Comparison of ENCODE assay signal across 14 mouse cellular contexts in genomic region chr2:117950431-117951336, GRCm38 (mm10).
DNase-seq lines count a peak whose midpoint lies in the region; ATAC-seq lines count a peak whose summit lies in the region.
"Had no signal": no experiment of that assay in that cellular context is flagged by ENCODE, and none has a peak within 500 bp of the region (broad histone marks: within the 10 kb centered on the region; RNA-seq: fewer than 3 reads in every experiment).

No protein-coding gene starts in this region.

- H3K27ac ChIP-seq in forebrain, embryonic 14.5 days (ENCODE audit: low read depth, low read length) = no peak overlapping the region
- H3K27ac ChIP-seq in forebrain, embryonic 16.5 days (ENCODE audit: low read length) = no peak overlapping the region
- H3K27ac ChIP-seq: intestine, embryonic 15.5 days; midbrain, embryonic 15.5 days had no signal

- H3K27me3 ChIP-seq in forebrain, embryonic 14.5 days (replicated peaks; ENCODE audit: control insufficient read depth, insufficient read depth, low read length) = no peaks in the 10 kb centered on the region
- no peaks in the 10 kb centered on the region for H3K27me3 ChIP-seq in forebrain, embryonic 16.5 days (replicated peaks; ENCODE audit: control insufficient read depth, insufficient read depth, low read length)
- H3K27me3 ChIP-seq: intestine, embryonic 15.5 days; midbrain, embryonic 15.5 days had no signal

- H3K9me3 ChIP-seq in forebrain, embryonic 14.5 days (replicated peaks; ENCODE audit: control insufficient read depth, low read length) = no peaks in the 10 kb centered on the region
- no peaks in the 10 kb centered on the region for H3K9me3 ChIP-seq in forebrain, embryonic 16.5 days (ENCODE audit: control insufficient read depth, low read length)
- H3K9me3 ChIP-seq: intestine, embryonic 15.5 days; midbrain, embryonic 15.5 days had no signal

- H3K4me2 ChIP-seq in forebrain, embryonic 14.5 days (ENCODE audit: low read length) = no peak overlapping the region
- no peak overlapping the region for H3K4me2 ChIP-seq in forebrain, embryonic 16.5 days (ENCODE audit: low read length)
- H3K4me2 ChIP-seq: intestine, embryonic 15.5 days; midbrain, embryonic 15.5 days had no signal

- 0 out of 2 replicates have a peak, but pooled peaks have one; percentile 50 for ATAC-seq in forebrain, embryonic 14.5 days
- ATAC-seq in forebrain, embryonic 16.5 days = no peak
- peak; percentile 42; the same call in 1 of the 2 replicates for ATAC-seq in granulocyte monocyte progenitor cell, adult 5-6 weeks (replicated peaks; ENCODE audit: poor library complexity, severe bottlenecking)
- ATAC-seq: intestine, embryonic 15.5 days; midbrain, embryonic 15.5 days had no signal

- no peaks in the 10 kb centered on the region for H3K36me3 ChIP-seq in forebrain, embryonic 14.5 days (ENCODE audit: control insufficient read depth, insufficient read depth, low read length)
- H3K36me3 ChIP-seq in forebrain, embryonic 16.5 days (ENCODE audit: control insufficient read depth, insufficient read depth) = no peaks in the 10 kb centered on the region
- H3K36me3 ChIP-seq: intestine, embryonic 15.5 days; midbrain, embryonic 15.5 days had no signal

- H3K4me3 ChIP-seq in forebrain, embryonic 14.5 days (ENCODE audit: low read depth, low read length) = no peak overlapping the region
- H3K4me3 ChIP-seq in forebrain, embryonic 16.5 days (replicated peaks; ENCODE audit: low read length) = no peak overlapping the region
- H3K4me3 ChIP-seq: intestine, embryonic 15.5 days; midbrain, embryonic 15.5 days had no signal

- no peak overlapping the region for H3K9ac ChIP-seq in forebrain, embryonic 14.5 days (ENCODE audit: low read length)
- no peak overlapping the region for H3K9ac ChIP-seq in forebrain, embryonic 16.5 days (replicated peaks; ENCODE audit: low read depth, low read length)
- H3K9ac ChIP-seq: intestine, embryonic 15.5 days; midbrain, embryonic 15.5 days had no signal

- WGBS in forebrain, embryonic 14.5 days = 27% methylated on average over 5 of the region's 5 CpGs
- 27% methylated on average over 5 of the region's 5 CpGs for WGBS in forebrain, embryonic 16.5 days

- peaks cover 2% of the 10 kb centered on the region; the same call in 1 of the 2 replicates for H3K4me1 ChIP-seq in forebrain, embryonic 14.5 days (ENCODE audit: control insufficient read depth, insufficient read depth, low read length)
- H3K4me1 ChIP-seq in forebrain, embryonic 16.5 days (replicated peaks; ENCODE audit: control insufficient read depth, insufficient read depth, low read length) = 0 out of 2 replicates have a peak, but pooled peaks cover 4% of the 10 kb centered on the region
- H3K4me1 ChIP-seq: intestine, embryonic 15.5 days; midbrain, embryonic 15.5 days had no signal

- peak; percentile 56 for DNase-seq in forebrain, embryonic 14.5 days (ENCODE audit: low spot score)
- DNase-seq in brain, adult 2 months (ENCODE audit: low read depth, low spot score) = peak; percentile 12
- no peak for DNase-seq in gastrocnemius, adult 8-10 months (ENCODE audit: low spot score in 2 of 2)
- DNase-seq in layer of hippocampus, postnatal 25 days (ENCODE audit: extremely low spot score in 1 of 2, low spot score in 1 of 2) = no peak
- no peak for DNase-seq in layer of hippocampus, adult 9-11 months
- DNase-seq: cerebellum, adult 8-10 months; heart, adult 11 months; kidney, postnatal 14 days; lung, postnatal 36 days; spleen, adult 18-20 months had no signal

Comparison
In these comparisons a context has a peak if more than half of its experiments do, and no peak if none do; other contexts are left out.
1. DNase-seq: peak in forebrain, embryonic 14.5 days (single experiment) and brain, adult 2 months (single experiment); none in gastrocnemius, adult 8-10 months (0 of 2), layer of hippocampus, postnatal 25 days (0 of 2) and layer of hippocampus, adult 9-11 months (single experiment).